Mouse (Mus musculus): ENCODE data around the gene Bcar3. TPM values are rescaled to one million over a fixed set of nuclear protein-coding genes. Genes with fewer than 3 reads are reported as not detected.

The Bcar3 gene
- polyA plus RNA-seq, 1 experiment, result not detected

DNA sequence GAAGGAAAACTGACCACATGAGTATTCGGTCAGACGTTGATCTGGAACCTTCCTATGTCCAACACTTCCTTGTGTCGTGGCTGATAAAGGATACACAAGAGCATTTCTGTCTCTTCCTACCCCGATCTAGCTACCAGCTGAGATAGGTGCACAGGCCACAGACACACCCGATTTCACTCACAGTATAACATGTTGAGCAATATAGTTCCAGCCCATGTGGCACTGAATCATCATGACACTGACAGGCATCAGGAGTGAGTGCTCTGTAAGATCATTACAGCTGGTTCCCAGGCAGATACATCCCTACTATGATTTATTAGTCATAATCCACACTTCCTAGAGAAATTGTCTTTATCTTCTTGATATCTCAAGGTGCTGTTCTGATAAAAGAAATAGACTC is 54.7 kb downstream of the Bcar3 start:
- TF ChIP-seq GATA1 (IDR thresholded peaks at IDR 0.05; ENCODE audit: low read length), result no peak

DNA sequence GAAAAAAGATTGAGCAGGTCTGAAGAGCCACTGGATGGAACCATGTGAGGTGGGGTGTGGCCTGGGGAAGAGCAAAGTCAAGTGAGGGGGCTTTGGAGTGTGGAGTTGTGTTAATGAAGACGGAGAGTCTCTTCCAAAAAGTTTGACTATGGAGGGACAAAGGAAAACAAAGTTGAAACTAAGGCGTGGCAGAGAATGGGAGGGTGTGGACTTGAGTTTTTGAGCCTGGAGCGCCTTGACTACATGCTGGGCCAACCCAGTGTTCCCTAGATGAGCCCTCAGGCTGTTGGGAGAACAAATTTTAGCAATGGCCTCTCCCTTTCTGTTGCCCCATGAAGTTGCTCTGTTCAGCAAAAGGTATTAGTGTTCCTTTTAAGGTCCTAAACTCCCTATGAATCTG is 58.9 kb downstream of the Bcar3 start:
- no peak for TF ChIP-seq GATA1 (IDR thresholded peaks at IDR 0.05; ENCODE audit: low read length)

DNA sequence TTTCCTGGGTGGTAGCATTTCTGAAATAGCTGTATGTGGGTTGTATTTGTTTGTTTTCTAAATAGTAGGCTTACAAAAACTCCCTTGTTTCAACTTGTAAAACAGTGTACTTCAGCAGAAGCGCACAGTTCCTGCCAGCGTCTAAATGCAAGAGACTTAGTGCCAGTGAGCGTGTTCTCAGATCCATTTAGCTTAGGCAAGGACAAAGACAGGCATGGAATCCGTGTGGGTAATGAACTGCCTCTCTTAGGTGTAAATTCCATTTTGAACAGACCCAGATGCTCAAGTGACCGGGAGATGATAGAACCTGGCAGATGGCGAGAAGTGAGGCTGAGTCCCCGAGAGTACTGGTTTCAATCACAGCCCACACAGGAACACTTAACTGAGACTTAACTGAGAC is 65.5 kb downstream of the Bcar3 start:
- TF ChIP-seq GATA1 (IDR thresholded peaks at IDR 0.05; ENCODE audit: low read length), result no peak

DNA sequence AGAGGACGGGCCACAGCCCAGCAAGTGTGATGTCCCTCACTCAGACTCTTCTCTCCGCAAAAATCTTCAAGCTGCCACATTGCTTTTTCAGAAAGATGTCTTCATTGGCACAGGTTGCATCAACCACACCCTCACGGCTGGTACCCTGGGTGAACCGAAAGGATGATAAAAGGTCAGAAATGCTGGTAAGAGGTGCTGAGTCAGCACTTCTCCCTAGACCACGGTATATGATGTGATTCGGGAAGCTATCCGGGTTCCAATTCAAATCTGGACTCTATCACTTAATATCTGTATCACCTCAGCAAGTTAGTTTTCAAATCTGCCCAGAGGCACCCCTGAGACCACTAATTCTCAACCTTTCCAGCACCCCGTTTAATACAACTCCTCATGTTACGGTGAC is 66.0 kb downstream of the Bcar3 start:
- no peak for TF ChIP-seq GATA1 (IDR thresholded peaks at IDR 0.05; ENCODE audit: low read length)

DNA sequence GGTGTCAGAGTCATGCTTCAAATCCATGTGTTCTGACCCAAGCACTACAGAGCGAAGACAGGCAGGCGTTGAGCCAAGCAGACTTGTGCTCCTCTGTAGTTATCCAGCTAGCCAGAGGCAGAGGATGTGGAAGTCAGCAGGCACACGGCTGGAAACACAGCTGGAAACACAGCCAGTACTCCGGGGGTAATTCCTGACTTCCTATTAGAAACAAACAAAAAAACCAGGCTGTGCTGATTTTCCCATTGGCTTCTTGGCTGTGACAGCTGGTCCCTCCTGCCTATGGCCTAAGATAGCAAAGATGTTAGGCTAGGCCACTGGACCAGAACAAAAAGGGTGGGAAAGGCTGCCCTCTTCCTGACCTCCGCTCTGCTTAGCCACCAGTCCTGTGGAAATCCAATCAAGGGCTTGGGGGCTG is 66.8 kb downstream of the Bcar3 start:
- TF ChIP-seq GATA1 (IDR thresholded peaks at IDR 0.05; ENCODE audit: low read length), result no peak

DNA sequence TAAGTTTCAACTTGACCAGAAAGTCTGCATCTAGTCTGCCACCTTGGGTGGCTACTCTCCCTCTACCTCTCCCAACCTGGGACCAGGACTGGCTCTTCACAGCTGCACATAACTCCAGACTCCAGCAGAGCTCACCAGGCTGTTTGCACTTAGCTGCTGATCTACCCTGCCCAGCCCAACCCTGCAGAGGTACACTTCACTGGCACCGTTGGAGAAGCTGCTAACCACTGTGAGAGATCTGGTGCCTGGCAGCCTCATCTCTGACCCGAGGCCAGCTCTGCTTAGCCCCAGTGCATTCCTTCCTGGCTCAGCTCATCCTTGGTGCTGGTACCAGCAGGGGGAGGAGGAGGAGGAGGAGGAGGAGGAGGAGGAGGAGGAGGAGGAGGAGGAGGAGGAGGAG is 68.8 kb downstream of the Bcar3 start:
- TF ChIP-seq GATA1 (IDR thresholded peaks at IDR 0.05; ENCODE audit: low read length), result no peak

DNA sequence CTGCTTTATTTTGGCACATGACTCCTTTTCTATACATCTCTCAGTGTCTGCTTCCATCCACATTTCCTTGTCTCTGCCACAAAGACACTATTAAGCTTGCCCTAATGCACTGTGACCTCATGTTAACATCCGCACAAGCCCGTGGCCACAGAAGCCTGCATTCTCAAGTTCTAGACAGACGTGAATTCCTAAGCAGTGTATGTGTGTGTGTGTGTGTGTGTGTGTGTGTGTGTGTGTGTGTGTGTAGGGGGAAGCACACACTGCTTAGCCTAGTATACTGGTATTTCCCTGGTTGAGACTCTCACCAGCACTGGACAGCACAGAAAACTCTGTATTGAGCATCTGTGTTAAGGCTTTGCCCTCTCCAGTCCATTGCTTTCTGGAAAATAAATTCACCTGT is 70.6 kb downstream of the Bcar3 start:
- no peak for TF ChIP-seq GATA1 (IDR thresholded peaks at IDR 0.05; ENCODE audit: low read length)

DNA sequence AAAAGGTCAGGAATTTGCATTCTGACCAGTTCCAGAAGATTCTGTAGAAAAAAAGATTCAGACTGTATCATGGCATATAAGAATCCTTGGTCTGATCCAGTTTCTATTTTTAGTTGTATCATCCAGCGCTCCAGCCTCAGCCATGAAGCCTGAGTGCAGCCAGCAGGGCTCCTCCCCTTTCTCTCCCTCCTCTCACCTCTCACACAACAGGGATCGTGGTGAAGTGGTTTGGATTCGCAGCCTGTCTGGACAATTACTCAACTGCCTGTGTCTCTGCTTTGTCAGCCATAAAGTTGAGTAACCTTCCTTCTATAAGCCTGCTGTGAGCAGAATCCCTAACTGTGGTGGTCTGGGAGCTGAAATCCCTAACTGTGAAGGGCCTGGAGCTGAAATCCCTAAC is 71.4 kb downstream of the Bcar3 start:
- no peak for TF ChIP-seq GATA1 (IDR thresholded peaks at IDR 0.05; ENCODE audit: low read length)

DNA sequence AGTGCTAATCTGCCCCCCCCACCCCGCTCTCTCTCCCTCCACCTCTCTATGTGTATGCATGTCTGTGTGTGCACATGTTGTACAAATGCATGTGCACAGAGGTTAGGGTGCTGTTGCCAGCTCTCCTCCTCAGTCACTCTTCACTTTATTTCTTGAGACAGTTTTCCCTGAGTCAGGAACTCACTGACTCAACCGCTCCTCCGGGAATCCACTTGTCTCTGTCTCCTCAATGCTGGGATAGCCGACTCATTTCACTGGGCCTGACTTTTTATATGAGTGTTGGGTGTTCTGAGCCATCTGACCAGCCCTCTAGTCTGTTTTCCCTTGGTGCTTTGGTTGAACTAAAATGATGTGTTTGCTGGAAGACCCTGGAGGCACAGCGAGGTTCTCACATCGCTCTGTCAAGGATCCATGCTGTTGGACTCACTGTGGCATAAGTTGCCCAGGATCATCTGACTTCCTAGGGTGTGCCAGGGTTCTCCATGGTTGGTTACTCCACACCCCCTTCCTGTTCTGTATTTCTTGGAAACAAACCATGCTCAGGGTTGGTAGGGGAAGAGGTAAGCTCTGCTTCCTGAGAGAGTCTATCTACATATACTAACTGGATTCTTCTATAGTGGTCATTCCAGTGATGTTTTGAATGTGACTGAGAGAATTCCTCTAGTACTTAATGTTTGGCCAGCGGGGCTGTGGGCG is 77.9 kb downstream of the Bcar3 start:
- no peak for TF ChIP-seq GATA1 (IDR thresholded peaks at IDR 0.05; ENCODE audit: low read length)

DNA sequence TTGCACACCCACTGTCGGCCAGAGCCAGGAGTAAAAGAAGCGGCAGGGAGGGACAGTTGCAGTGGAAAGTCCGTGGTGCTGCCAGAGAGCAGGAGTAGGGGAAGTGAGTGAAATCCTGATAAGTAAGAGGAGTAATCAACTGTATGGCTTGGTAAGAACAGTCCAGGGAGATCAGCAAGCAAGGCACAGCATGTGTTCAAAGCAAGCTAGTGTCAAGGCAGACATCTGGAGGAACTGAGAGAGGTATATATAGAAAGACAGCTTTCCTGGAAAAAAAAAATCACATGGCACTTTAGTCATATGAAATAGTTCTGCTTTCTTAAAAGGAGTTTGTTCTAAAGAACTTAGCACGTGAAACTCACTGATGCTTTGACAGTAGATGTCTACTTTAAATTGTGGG is 78.7 kb downstream of the Bcar3 start:
- TF ChIP-seq GATA1 (IDR thresholded peaks at IDR 0.05; ENCODE audit: low read length), result no peak

DNA sequence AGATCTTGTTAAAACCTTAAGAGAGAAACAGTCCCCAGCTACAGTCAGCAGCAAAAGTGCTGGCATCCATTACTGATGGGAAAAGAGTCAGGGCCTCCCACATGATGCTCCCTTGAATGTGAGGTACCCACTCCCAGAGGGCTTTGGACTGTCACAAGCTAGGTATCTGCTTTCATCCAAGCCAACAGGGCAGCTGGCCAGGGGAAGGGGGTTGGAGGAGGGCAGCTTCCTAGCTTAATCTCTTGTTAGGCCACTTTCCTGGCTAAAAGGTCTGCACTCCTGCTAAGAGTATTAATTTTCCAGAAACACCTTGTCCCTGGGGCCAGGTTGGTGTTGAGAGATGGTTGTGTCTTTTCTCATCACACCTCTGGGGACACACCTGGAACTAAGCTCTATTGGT is 82.1 kb downstream of the Bcar3 start:
- no peak for TF ChIP-seq GATA1 (IDR thresholded peaks at IDR 0.05; ENCODE audit: low read length)

DNA sequence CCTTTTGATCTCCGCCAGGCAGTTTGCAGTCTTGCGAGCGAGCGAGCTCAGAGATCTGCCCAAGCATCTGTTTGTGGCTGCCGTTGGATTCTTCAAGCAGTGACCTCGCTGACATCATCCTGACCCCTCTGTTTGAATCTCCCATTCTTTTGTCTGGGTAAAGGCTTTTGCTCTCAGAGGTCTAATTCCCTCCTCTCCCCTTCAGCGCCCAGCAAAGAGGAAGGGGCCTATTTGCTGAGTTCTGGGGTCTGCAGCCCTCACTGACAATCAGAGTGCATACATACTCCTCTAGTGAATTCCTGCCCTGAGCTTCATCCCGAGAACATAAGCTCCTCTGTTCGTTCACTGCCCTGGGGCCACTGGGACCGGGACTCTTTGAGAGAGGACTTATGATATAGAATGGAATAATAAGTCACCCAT is 82.5 kb downstream of the Bcar3 start:
- no peak for TF ChIP-seq GATA1 (IDR thresholded peaks at IDR 0.05; ENCODE audit: low read length)

DNA sequence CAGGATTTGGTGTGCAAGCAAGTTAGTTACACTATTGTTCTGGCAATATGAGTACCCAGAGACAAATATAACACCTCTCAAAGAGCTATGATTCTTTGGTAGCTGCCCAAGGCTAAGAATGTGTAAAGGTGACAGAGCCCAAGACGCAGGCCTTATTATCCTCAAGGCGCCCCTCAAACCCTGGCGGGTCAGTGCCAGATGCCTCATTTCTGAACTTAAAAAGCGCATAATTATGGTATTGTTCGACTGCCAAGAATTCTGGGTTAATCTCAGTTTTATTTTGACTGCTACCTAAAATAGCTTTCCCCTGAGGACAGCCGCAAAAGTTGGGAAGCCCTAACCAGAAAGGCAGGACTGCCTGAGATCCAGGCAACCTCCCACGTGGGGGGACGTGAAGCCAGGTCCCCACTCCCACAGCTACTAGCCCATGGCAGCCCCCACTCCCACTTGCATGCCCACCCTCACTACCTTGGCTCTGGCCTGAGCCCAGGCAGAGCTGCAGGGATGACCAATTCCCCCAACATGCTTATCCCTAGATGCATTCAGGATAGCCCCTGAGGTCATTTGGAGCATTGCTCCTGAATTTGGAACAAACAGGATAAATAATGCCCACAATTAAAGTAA is 83.0 kb downstream of the Bcar3 start:
- no peak for TF ChIP-seq GATA1 (IDR thresholded peaks at IDR 0.05; ENCODE audit: low read length)

DNA sequence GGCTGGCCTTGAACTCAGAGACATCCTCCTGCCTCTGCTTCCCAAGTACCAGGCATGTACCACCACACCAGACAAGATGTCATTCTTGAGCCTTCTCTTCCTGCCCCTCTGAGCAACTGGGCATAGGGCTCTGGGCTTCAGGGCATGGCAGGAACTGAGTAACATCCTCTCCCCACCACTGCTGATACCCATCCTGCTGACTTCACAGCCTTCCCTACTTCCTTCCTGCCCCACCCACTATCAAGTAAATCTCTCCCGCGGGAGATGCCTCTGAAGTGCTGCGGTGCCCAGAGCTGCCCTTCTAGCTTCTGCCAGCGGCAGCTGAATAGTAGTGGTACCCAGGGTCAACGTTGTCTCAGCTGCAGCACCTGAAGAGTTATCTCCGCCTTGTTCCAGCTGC is 84.7 kb downstream of the Bcar3 start:
- no peak for TF ChIP-seq GATA1 (IDR thresholded peaks at IDR 0.05; ENCODE audit: low read length)

DNA sequence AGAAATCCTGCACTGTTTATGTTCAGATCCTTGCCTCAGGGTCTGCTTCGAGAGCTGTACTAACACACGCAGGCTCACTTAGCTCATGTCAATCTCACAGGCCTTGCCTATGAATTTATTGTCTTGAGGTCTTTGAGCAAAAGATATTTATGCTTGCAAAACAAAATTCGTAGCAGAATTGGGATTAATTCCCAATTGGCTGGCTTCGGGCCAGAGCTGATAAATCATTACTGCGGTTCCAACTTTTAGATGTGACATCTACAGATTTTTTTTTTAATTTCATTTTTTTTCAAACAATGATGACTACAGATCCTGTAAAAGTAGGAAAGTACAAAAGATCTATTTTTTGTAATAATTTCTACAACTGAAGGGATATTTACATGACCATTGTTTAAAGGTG is 86.8 kb downstream of the Bcar3 start:
- TF ChIP-seq GATA1 (IDR thresholded peaks at IDR 0.05; ENCODE audit: low read length), result no peak

DNA sequence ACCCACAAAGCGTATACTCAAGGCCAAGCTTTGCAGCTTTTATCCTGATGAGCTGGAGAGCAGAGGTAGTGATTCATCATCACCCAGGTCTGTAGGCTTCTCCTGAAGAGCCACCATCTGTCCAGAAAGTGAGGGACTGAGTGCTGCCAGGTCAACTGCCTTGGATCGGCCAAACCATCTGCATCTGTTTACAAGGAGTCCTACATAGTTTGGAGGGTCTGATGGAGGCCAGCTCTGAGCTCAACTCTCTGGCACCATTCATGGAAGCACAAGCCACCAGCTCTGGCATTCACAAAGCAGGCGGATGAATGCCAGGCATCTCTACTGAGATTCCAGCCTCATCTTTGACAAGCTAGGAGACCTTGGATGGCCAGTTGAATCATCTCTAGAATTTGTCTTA is 87.7 kb downstream of the Bcar3 start:
- TF ChIP-seq GATA1 (IDR thresholded peaks at IDR 0.05; ENCODE audit: low read length), result no peak

DNA sequence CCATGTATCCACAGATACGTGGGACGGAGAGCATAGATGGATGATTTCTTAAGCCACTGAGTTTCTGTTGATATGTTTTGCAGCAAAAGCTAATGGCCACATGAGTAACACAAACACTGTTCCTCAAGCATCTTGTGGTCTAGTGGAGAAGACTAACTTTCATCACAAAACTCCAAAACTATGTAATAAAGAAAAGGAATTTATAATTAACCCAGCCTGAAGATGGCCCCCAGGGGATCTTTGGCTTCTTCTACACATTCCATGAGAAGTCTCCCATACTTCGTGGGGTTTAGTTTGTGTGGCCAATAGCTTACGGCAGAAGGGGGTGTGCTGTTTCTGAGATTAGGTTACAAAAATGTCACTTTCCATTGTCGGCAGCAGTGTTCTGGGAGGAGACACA is 92.5 kb downstream of the Bcar3 start:
- TF ChIP-seq GATA1 (IDR thresholded peaks at IDR 0.05; ENCODE audit: low read length), result no peak
